Mouse (Mus musculus): Measurements from ENCODE around the gene Gm17428. TPM values are rescaled to one million over a fixed set of nuclear protein-coding genes. Genes with fewer than 3 reads are reported as not detected.
"Not testable (repeated sequence)": the region's sequence is repeated elsewhere in the genome, so short reads cannot be mapped to it uniquely, and the experiment has no call there.

The Gm17428 gene
- polyA plus RNA-seq, 1 experiment: not detected

DNA sequence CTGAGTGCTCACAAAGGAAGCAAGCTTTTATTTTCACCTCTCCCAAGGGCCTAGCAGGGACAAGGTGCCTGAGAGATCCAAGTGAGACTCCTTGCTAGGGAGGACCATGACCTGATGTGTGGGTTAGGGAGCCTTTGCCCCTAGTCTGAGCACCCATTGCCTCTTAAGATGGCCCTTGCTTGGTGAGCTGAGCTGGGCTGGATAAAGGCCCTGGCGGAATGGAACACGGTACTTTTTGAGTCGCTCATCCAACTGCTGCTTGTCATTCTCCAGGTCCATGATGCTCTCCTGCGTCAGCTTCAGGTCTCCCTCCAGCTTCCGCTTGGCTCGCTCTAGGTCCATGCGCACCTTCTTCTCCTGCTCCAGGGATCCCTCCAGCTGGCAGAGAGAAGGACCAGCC lies 5.2 kb downstream of the Gm17428 start:
- no peak for TF ChIP-seq POLR2A (IDR thresholded peaks at IDR 0.05; ENCODE audit: borderline replicate concordance, low read depth, low read length)
- no peak for TF ChIP-seq CTCF (IDR thresholded peaks at IDR 0.05; ENCODE audit: low read depth, low read length)
- Histone ChIP-seq H3K4me1 (ENCODE audit: control insufficient read depth, insufficient read depth, low read length) (no peaks in the 10 kb centered on the region), H3K27ac (ENCODE audit: insufficient read depth, low read depth, low read length) (no peak overlapping the region), H3K4me3 (ENCODE audit: insufficient read depth, low read length) (no peak overlapping the region)

DNA sequence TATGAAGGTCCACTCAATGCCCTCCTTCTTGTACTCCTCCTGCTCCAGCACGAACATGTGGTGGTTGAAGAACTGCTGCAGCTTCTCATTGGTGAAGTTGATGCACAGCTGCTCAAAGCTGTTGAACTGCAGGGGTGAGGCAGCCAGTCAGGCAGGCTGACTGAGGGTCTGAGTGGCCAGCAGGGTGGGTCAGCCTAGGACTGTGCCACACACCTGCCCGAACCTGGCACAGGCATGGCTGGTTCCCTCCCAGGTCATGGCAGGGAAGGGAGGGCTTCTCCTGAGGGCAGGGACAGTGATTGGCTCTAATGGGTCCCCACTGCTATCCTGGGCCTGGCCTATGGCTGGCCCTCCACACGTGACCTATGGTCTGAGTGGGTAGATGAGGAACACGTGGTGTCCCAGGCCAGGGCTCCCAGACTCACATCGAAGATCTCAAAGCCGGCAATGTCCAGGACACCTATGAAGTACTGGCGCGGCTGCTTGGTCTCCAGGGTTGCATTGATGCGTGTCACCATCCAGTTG lies 11.7 kb downstream of the Gm17428 start:
- not testable (repeated sequence) for H3K4me1 ChIP-seq (ENCODE audit: control insufficient read depth, insufficient read depth, low read length); H3K27ac ChIP-seq (ENCODE audit: insufficient read depth, low read depth, low read length); H3K4me3 ChIP-seq (ENCODE audit: insufficient read depth, low read length)

DNA sequence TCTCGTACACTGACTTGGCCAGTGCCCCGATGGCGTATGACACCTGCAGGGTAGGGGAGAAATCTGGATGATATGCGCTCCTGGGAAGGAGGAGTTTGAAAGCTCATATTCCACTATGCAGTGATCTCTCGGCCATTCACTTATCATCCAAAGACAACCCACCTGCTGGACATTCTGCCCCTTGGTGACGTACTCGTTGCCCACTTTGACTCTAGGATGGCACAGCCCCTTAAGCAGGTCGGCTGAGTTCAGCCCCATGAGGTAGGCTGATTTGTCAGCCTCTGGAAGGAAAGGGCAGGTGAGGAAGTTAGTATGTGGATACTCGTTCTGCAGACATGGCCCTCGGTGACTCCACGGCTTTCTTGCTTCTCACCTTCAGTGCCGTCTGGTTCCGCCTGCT lies 12.1 kb downstream of the Gm17428 start:
- Histone ChIP-seq H3K27ac (ENCODE audit: insufficient read depth, low read depth, low read length) (no peak overlapping the region), H3K4me3 (ENCODE audit: insufficient read depth, low read length) (no peak overlapping the region), H3K4me1 (ENCODE audit: control insufficient read depth, insufficient read depth, low read length) (no peaks in the 10 kb centered on the region)
- TF ChIP-seq CTCF (IDR thresholded peaks at IDR 0.05; ENCODE audit: low read depth, low read length) (no peak), POLR2A (IDR thresholded peaks at IDR 0.05; ENCODE audit: borderline replicate concordance, low read depth, low read length) (no peak)

DNA sequence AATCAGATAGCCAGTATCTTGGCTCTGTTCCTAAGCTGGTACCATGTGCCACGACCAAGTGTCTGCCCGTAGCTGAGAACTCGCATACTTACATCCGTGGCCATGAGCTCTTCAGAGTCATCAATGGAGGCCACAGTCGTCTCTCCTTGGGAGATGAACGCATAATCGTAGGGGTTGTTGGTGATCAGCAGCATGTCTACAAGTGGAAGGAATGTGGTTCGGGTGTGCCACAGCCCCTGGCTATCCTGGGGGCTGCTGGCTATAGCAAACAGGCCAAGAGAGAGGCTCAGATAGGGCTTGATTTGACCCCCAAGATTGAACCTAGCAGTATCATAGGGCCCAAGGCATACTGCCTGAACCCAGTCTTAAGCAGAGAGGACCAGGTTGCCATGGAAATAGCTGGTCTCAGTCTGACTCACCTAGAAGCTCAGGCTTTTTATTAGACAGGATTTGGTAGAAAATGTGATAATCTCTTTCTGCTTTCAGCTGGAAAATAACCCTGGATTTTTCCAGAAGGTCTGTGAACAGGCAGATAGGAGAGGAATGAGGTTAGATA lies 13.2 kb downstream of the Gm17428 start:
- H3K27ac ChIP-seq (ENCODE audit: insufficient read depth, low read depth, low read length): no peak overlapping the region
- H3K4me3 ChIP-seq (ENCODE audit: insufficient read depth, low read length): no peak overlapping the region
- TF ChIP-seq POLR2A (IDR thresholded peaks at IDR 0.05; ENCODE audit: borderline replicate concordance, low read depth, low read length) (no peak), CTCF (IDR thresholded peaks at IDR 0.05; ENCODE audit: low read depth, low read length) (no peak)
- H3K4me1 ChIP-seq (ENCODE audit: control insufficient read depth, insufficient read depth, low read length): no peaks in the 10 kb centered on the region

DNA sequence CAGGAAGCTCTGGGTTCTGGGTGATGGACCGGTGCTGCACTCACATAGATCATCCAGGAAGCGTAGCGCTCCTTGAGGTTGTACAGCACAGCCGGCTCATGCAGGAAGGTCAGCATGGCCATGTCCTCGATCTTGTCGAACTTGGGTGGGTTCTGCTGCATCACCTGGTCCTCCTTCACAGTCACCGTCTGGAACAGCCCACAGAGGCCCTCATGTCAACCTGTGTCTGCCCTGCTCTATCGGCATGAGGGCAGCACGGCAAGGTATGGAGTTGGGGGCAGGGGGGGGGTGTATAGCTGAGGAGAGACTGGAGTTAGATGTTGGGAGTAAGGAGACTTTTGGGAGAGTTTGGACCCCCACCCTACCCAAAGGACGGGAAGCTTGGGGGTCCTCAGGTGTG lies 15.5 kb downstream of the Gm17428 start:
- Histone ChIP-seq H3K4me3 (ENCODE audit: insufficient read depth, low read length) (no peak overlapping the region), H3K27ac (ENCODE audit: insufficient read depth, low read depth, low read length) (no peak overlapping the region), H3K4me1 (ENCODE audit: control insufficient read depth, insufficient read depth, low read length) (no peaks in the 10 kb centered on the region)
- TF ChIP-seq CTCF (IDR thresholded peaks at IDR 0.05; ENCODE audit: low read depth, low read length) (no peak), POLR2A (IDR thresholded peaks at IDR 0.05; ENCODE audit: borderline replicate concordance, low read depth, low read length) (no peak)

DNA sequence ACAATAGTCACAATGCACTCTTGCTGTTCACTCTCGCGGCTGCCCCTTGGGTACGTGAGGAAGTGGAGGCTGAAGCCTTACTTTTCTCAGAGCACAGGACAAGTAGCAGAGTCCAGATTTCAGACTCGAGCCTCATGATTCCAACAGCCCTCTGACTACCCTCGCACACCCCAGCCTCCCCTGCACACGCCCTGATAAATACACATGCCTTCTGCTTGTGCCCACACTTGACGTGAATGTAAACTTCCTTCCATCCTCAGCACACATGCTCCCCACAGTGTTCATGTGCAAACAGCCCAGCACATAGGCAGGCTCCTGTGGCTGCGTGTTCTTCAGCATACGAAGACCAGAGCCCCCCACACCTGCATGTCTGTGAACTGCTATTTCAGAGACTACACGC lies 16.9 kb downstream of the Gm17428 start:
- Histone ChIP-seq H3K4me3 (ENCODE audit: insufficient read depth, low read length) (no peak overlapping the region), H3K4me1 (ENCODE audit: control insufficient read depth, insufficient read depth, low read length) (no peaks in the 10 kb centered on the region), H3K27ac (ENCODE audit: insufficient read depth, low read depth, low read length) (no peak overlapping the region)
- no peak for TF ChIP-seq POLR2A (IDR thresholded peaks at IDR 0.05; ENCODE audit: borderline replicate concordance, low read depth, low read length)
- TF ChIP-seq CTCF (IDR thresholded peaks at IDR 0.05; ENCODE audit: low read depth, low read length): no peak

DNA sequence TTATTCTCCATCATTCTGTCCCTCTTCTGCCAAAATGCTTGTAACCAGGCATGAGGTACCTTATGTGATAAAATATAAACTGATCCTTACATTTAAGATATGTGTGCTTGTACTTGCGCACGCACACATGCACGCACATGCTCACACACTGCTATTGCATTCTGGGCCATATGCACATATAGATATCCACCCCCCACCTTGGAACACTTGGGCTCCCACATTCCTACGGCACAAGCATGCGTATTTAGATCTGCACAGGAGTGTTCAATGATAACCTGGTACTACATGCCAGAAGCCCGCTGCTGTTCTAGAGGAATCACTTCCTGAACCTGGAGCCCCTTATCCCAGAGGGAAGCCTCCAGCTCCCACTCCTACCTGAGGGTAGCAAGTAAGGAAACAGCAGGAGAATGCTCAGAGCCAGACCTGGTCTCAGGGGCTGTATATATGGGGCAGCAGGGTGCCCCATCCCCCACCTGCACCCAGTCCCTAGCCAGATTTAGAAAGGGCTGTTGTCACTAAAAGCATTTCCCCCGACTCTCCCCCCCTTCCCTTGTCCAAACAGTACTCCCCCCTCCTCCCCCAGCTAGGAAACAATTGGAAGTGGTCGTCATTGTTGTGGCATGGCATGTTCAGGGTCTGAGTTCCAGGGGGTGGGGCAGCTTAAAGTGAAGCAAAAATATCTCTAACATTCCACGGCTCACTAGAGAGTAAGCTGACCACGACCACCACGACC lies 17.6 kb downstream of the Gm17428 start, which contains the start of gene Myh7:
Myh7 (minus strand) TSS at position 491 of the 733 bp plus-strand sequence.
- no peak for TF ChIP-seq POLR2A (IDR thresholded peaks at IDR 0.05; ENCODE audit: borderline replicate concordance, low read depth, low read length)
- TF ChIP-seq CTCF (IDR thresholded peaks at IDR 0.05; ENCODE audit: low read depth, low read length): no peak
- H3K4me1 ChIP-seq (ENCODE audit: control insufficient read depth, insufficient read depth, low read length): no peaks in the 10 kb centered on the region
- no peak within 1 kb of the TSS for H3K27ac ChIP-seq (ENCODE audit: insufficient read depth, low read depth, low read length)
- no peak within 1 kb of the TSS for H3K4me3 ChIP-seq (ENCODE audit: insufficient read depth, low read length)

DNA sequence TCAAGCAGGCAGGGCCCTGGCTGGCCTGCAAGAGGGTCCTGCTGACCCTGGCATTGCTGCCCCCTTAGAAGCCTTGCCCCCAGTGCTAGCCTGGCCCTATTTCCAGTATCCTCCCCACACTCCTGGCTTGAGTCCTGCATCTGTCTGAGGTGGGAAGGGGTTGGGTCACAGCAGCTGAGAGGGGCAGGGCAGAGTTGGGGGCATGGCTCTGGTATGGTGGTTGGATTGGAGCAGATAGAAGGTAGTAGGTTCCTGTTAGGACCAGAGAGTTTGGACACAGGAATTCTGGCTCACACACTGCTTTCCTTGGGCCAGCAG lies 18.1 kb downstream of the Gm17428 start:
- H3K4me3 ChIP-seq (ENCODE audit: insufficient read depth, low read length): no peak overlapping the region
- H3K27ac ChIP-seq (ENCODE audit: insufficient read depth, low read depth, low read length): no peak overlapping the region
- TF ChIP-seq CTCF (IDR thresholded peaks at IDR 0.05; ENCODE audit: low read depth, low read length) (no peak), POLR2A (IDR thresholded peaks at IDR 0.05; ENCODE audit: borderline replicate concordance, low read depth, low read length) (no peak)
- H3K4me1 ChIP-seq (ENCODE audit: control insufficient read depth, insufficient read depth, low read length): no peaks in the 10 kb centered on the region

DNA sequence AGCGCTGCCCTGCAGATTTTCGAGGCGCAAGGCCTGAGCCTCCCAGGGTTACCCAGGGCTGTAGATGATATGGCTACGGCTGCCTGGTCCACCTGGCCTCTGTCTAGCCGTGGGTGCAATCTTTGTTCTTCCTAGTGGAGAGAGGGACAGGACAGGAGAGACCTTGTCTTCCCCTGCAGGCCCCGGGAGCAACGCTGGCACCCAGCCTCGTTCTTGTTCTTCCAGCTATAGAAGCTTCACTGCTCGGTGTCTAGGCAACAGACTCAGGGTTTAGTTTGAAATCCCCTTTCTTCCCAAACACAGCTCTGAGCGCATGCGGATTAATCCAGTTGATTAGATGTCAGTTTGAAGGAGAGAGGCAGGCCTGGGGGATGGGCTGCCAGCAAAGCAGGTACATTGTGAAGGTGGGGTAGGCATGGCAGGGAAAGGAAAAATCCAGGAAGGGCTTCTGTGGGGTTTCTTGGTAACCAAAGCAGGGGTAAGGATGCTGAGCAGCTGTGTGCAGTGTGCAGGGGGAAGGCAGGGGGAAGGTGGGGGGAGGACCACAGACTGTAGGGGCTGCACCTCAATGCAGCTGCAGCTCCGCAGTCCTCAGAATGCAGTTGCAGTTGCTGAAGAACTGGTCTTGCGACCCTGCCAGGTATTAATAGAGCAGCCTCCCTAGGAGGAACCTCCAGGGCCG lies 18.9 kb downstream of the Gm17428 start:
- Histone ChIP-seq H3K27ac (ENCODE audit: insufficient read depth, low read depth, low read length) (no peak overlapping the region), H3K4me3 (ENCODE audit: insufficient read depth, low read length) (no peak overlapping the region), H3K4me1 (ENCODE audit: control insufficient read depth, insufficient read depth, low read length) (no peaks in the 10 kb centered on the region)
- TF ChIP-seq POLR2A (IDR thresholded peaks at IDR 0.05; ENCODE audit: borderline replicate concordance, low read depth, low read length): no peak
- TF ChIP-seq CTCF (IDR thresholded peaks at IDR 0.05; ENCODE audit: low read depth, low read length): no peak

DNA sequence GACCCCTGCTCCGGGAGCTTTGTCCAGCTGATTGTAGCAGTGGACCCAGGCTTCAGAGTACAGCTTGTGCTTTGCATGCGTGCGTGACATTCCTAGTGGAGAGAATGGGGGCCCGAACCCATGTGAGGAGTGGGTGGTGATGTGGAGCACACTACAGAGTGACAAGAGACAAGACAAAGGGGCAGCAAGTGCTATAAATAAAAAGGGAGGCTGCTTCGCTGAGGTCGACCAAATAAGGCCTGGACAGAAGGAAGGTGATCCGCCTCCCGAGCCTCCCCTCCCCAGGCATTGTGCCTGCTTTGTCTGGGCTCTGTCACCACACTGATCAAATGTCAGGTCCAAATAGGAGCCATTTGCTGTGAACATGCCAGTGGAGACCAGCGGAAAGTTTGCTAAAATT lies 20.1 kb downstream of the Gm17428 start:
- H3K4me3 ChIP-seq (ENCODE audit: insufficient read depth, low read length): no peak overlapping the region
- H3K4me1 ChIP-seq (ENCODE audit: control insufficient read depth, insufficient read depth, low read length): no peaks in the 10 kb centered on the region
- no peak overlapping the region for H3K27ac ChIP-seq (ENCODE audit: insufficient read depth, low read depth, low read length)
- TF ChIP-seq CTCF (IDR thresholded peaks at IDR 0.05; ENCODE audit: low read depth, low read length) (no peak), POLR2A (IDR thresholded peaks at IDR 0.05; ENCODE audit: borderline replicate concordance, low read depth, low read length) (no peak)

Measured in bone marrow macrophage, adult 2 months (primary cell).